Mouse (Mus musculus) activated CD4-positive, CD25-positive, alpha-beta regulatory T cell, adult 4 months (primary cell): Measurements from ENCODE around the gene Zfp787. TPM values are rescaled to one million over a fixed set of nuclear protein-coding genes. Genes with fewer than 3 reads are reported as not detected.

Experiments
- polyA plus RNA-seq, 2 experiments: library from polyadenylated mRNA; unstranded; fragments of 100-300 nt; shearing (Covaris generic); gene quantifications; one replicate each; pipeline ENCODE4 v1.2.1; 2017

Zfp787 gene
- polyA plus RNA-seq, 2 experiments from 2014 or later: 4.9 to 9.3 TPM

Other genes with a start within 250 kb of the Zfp787 start
- not detected for gene Vmn1r65, start 145.0 kb downstream of the Zfp787 start, polyA plus RNA-seq
- not detected for gene Nlrp4c, start 110.8 kb downstream of the Zfp787 start, polyA plus RNA-seq
- gene Zfp444, start 16.2 kb upstream of the Zfp787 start, polyA plus RNA-seq: 1 to 10 TPM; 9.2 to 9.6 TPM
- not detected for gene Galp, start 41.1 kb upstream of the Zfp787 start, polyA plus RNA-seq
- not detected for gene Zscan5b, start 66.3 kb upstream of the Zfp787 start, polyA plus RNA-seq
- gene Epp13, start 96.7 kb upstream of the Zfp787 start, polyA plus RNA-seq: not detected
- 1 to 10 TPM; 4.1 to 4.6 TPM for gene Zfp667, start 130.6 kb upstream of the Zfp787 start, polyA plus RNA-seq
- 1 to 10 TPM in 1 of 2 experiments, not detected in 1; 1.1 TPM for gene Zfp583, start 175.3 kb upstream of the Zfp787 start, polyA plus RNA-seq
- gene Gm3854, start 187.8 kb upstream of the Zfp787 start, polyA plus RNA-seq: under 1 TPM; 0.24 to 0.31 TPM
- gene Zfp78, start 207.3 kb upstream of the Zfp787 start, polyA plus RNA-seq: 1 to 10 TPM; 1.8 to 2.4 TPM
- gene Zfp28, start 227.3 kb upstream of the Zfp787 start, polyA plus RNA-seq: 1 to 10 TPM; 1.9 to 5.9 TPM
- not detected for gene Smim17, start 242.7 kb upstream of the Zfp787 start, polyA plus RNA-seq